Mouse (Mus musculus) forebrain, embryonic 11.5 days (tissue): Measurements from ENCODE around the gene Klhl21. TPM values are rescaled to one million over a fixed set of nuclear protein-coding genes. Genes with fewer than 3 reads are reported as not detected.

Experiments
- ATAC-seq: fragments of 200-750 bp; cut with Nextera tagmentation; replicated peaks from 2 replicates; pipeline ENCODE4 v1.8.0; 2017; ENCODE audit warnings: moderate TSS enrichment; ENCODE audit not compliant: low FRiP score
- DNase-seq: peaks from one replicate; pipeline ENCODE4 v3.0.0-alpha.2; 2017; ENCODE audit warnings: low spot score
- H3K27ac ChIP-seq: fragments of 300-500 bp; sonication (generic); 2 replicates; pipeline ENCODE4 v1.5.1; 2014; ENCODE audit warnings: low read depth, low read length
- H3K27me3 ChIP-seq: fragments of 300-500 bp; sonication (generic); 2 replicates; pipeline ENCODE4 v1.6.1; 2014; ENCODE audit warnings: mild to moderate bottlenecking, low read length, mixed read lengths; ENCODE audit not compliant: control insufficient read depth, insufficient read depth
- H3K36me3 ChIP-seq: fragments of 300-500 bp; sonication (generic); 2 replicates; pipeline ENCODE4 v1.6.1; 2014; ENCODE audit warnings: mild to moderate bottlenecking, low read length, moderate library complexity, mixed read lengths; ENCODE audit not compliant: control insufficient read depth, insufficient read depth
- H3K4me1 ChIP-seq: fragments of 300-500 bp; sonication (generic); replicated peaks from 2 replicates; pipeline ENCODE4 v1.6.1; 2014; ENCODE audit warnings: low read length, mixed read lengths; ENCODE audit not compliant: control insufficient read depth, insufficient read depth
- H3K4me2 ChIP-seq: fragments of 300-500 bp; sonication (generic); 2 replicates; pipeline ENCODE4 v1.6.1; 2014; ENCODE audit warnings: low read depth, mild to moderate bottlenecking, low read length, moderate library complexity, mixed read lengths; ENCODE audit not compliant: severe bottlenecking
- H3K4me3 ChIP-seq: fragments of 300-500 bp; sonication (generic); 2 replicates; pipeline ENCODE4 v1.5.1; 2014; ENCODE audit warnings: low read depth, low read length
- H3K9ac ChIP-seq: fragments of 300-500 bp; sonication (generic); 2 replicates; pipeline ENCODE4 v1.6.1; 2014; ENCODE audit warnings: low read length
- H3K9me3 ChIP-seq: fragments of 300-500 bp; sonication (generic); 2 replicates; pipeline ENCODE4 v1.6.1; 2016; ENCODE audit warnings: low read length, mixed read lengths; ENCODE audit not compliant: control insufficient read depth
- polyA plus RNA-seq: library from polyadenylated mRNA; unstranded; fragments of >200 nt; fragmentation: Nextera tagmentation; extraction: Ambion mirVana; gene quantifications from 2 replicates; pipeline ENCODE4 v1.2.1, GENCODE M21; 2014

The Klhl21 gene
- polyA plus RNA-seq, 1 experiment from 2014 or later: 5.3 TPM

DNA sequence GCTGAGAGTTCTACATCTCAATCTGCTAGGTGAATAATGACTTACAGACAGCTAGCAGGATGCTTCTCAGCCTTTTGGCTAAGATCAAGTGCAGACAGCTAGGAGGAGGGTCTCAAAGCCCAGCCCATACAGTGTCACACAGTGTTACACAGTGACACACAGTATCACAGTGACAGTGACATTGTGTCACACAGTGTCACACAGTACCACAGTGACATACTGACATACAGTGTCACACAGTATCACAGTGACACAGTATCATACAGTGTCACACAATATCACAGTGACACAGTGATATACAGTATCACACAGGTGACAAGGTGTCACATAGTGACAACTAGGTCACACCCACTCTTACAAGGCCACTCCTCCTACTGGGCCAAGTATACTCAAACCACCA, 58.7 kb downstream of the Klhl21 start:
- Histone ChIP-seq H3K36me3 (no peaks in the 10 kb centered on the region), H3K27me3 (no peaks in the 10 kb centered on the region), H3K4me3 (no peak overlapping the region), H3K9me3 (no peaks in the 10 kb centered on the region), H3K9ac (no peak overlapping the region), H3K4me2 (no peak overlapping the region), H3K27ac (no peak overlapping the region), H3K4me1 (no peaks in the 10 kb centered on the region)
- ATAC-seq (no peak), DNase-seq (no peak)

Other genes starting within 250 kb of the Klhl21 start
- gene Camta1, start 146.9 kb upstream of the Klhl21 start, polyA plus RNA-seq: 140 and 142 TPM in 2 replicates
- 94.4 and 96.9 TPM in 2 replicates for gene Dnajc11, start 75.1 kb upstream of the Klhl21 start, polyA plus RNA-seq
- 25.1 and 28.9 TPM in 2 replicates for gene Thap3, start 19.8 kb upstream of the Klhl21 start, polyA plus RNA-seq
- gene Phf13, start 12.5 kb upstream of the Klhl21 start, polyA plus RNA-seq: 27.0 and 28.6 TPM in 2 replicates
- gene Zbtb48, start 18.9 kb downstream of the Klhl21 start, polyA plus RNA-seq: 20.7 and 26.7 TPM in 2 replicates
- gene Tas1r1, start 29.8 kb downstream of the Klhl21 start, polyA plus RNA-seq: 0.24 and 0.67 TPM in 2 replicates
- gene Nol9, start 30.5 kb downstream of the Klhl21 start, polyA plus RNA-seq: 41.0 and 41.9 TPM in 2 replicates
- gene Plekhg5, start 63.7 kb downstream of the Klhl21 start, polyA plus RNA-seq: 8.0 and 8.2 TPM in 2 replicates
- 0.49 TPM in 1 of 2 replicates, not detected in the other for gene Tnfrsf25, start 107.1 kb downstream of the Klhl21 start, polyA plus RNA-seq
- gene Espn, start 143.6 kb downstream of the Klhl21 start, polyA plus RNA-seq: 0.90 and 1.2 TPM in 2 replicates
- gene Hes2, start 150.1 kb downstream of the Klhl21 start, polyA plus RNA-seq: not detected in 2 replicates
- gene Acot7, start 169.3 kb downstream of the Klhl21 start, polyA plus RNA-seq: 75.1 and 77.8 TPM in 2 replicates